Mouse (Mus musculus): ENCODE data around the gene Ube2l3. TPM values are rescaled to one million over a fixed set of nuclear protein-coding genes. Genes with fewer than 3 reads are reported as not detected.

Ube2l3 gene
- polyA plus RNA-seq, 1 experiment from 2014 or later = 349 TPM

GRCm38 (mm10) chr16:17209404-17209960 lies 7.0 kb upstream of the Ube2l3 start:
- DNase-seq (no peak), ATAC-seq (ENCODE audit: insufficient read depth) (peak; percentile 3)
- WGBS = 3% methylated on average over 37 of the region's 37 CpGs
- Histone ChIP-seq H3K27me3 (ENCODE audit: insufficient read depth, low read length) (peaks cover 33% of the 10 kb centered on the region), H3K36me3 (ENCODE audit: insufficient read depth) (no peaks in the 10 kb centered on the region), H3K9me3 (ENCODE audit: low read depth, low read length) (no peaks in the 10 kb centered on the region), H3K4me1 (ENCODE audit: insufficient read depth) (0 out of 2 replicates have a peak, but pooled peaks cover 4% of the 10 kb centered on the region), H3K9ac (no peak overlapping the region), H3K27ac (ENCODE audit: low read depth) (no peak overlapping the region), H3K4me2 (peak overlapping the region; percentile 99), H3K4me3 (ENCODE audit: low read depth, low read length) (peak overlapping the region; percentile 53)
- no peak for TF ChIP-seq CTCF (IDR thresholded peaks at IDR 0.05; ENCODE audit: low read depth)

DNA sequence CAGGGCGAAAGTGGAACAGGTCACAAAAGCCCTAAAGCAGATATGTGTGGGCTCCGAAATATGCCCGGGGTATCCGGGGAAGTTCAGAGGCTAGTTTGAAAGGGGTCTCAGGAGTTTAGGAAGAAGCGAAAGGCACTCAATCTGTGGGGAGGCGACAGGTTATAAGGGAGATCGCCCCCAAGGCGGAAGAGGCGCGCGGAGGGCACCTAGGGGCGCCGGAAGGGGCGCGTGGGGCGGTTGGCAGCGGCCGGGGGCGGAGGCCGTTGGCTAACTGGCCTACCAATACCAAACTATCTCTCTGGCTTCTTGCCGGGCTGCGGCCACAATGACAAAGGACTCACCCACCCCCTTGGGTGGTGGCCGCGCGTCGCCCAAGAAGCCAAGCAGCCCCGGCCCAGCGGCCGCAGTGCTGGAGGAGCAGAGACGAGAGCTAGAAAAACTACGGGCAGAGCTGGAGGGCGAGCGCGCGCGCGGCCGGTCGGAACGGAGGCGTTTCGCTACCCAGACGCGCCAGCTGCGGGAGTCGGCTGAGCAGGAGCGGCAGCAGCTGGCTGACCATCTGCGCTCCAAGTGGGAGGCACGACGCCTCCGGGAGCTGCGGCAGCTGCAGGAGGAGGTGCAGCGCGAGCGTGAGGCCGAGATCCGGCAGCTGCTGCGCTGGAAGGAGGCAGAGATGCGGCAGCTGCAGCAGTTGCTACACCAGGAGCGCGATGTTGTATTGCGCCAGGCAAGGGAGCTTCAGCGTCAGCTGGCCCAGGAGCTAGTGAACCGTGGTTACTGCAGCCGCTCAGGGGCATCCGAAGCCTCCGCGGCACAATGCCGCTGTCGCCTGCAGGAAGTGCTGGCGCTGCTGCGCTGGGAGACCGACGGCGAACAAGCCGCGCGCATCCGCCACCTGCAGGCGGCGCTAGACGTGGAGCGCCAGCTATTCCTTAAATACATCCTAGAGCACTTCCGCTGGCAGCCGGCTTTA lies 6.2 kb upstream of the Ube2l3 start, which contains the start of gene Rimbp3:
Gene Rimbp3 (plus strand): TSS at position 215 of the 973 bp plus-strand sequence.
- Histone ChIP-seq H3K27me3 (ENCODE audit: insufficient read depth, low read length) (peaks cover 33% of the 10 kb centered on the region), H3K27ac (ENCODE audit: low read depth) (no peak within 1 kb of the TSS)
- WGBS = under 1% methylated on average over 85 of the region's 85 CpGs

DNA sequence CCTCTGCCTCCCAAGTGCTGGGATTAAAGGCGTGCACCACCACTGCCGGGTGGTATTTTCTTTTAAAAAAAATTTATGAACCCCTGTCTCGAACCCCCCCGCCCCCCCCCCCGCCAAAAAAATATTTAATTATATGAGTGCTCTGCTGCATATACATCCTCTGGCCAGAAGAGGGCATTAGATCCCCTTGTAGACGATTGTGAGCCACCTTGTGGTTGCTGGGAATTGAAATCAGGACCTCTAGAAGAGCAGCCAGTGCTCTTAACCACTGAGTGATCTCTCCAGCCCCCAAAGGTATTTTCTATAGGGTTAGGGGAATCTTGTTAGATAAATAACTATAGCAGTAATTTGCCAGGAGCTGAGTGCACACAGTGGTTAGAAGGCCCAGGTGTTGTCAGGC lies 2.5 kb upstream of the Ube2l3 start:
- H3K9me3 ChIP-seq (ENCODE audit: low read depth, low read length) = no peaks in the 10 kb centered on the region
- no peak overlapping the region for H3K4me3 ChIP-seq (ENCODE audit: low read depth, low read length)
- 4% methylated on average over 6 of the region's 6 CpGs for WGBS
- peaks cover 21% of the 10 kb centered on the region for H3K27me3 ChIP-seq (ENCODE audit: insufficient read depth, low read length)
- no peak overlapping the region for H3K4me2 ChIP-seq
- DNase-seq (peak; percentile 75), ATAC-seq (ENCODE audit: insufficient read depth) (no peak)
- no peak overlapping the region for H3K9ac ChIP-seq
- no peak overlapping the region for H3K27ac ChIP-seq (ENCODE audit: low read depth)
- H3K36me3 ChIP-seq (ENCODE audit: insufficient read depth) = no peaks in the 10 kb centered on the region
- peaks cover 2% of the 10 kb centered on the region; the same call in 1 of the 2 replicates for H3K4me1 ChIP-seq (ENCODE audit: insufficient read depth)
- peak; percentile 74 for TF ChIP-seq CTCF (IDR thresholded peaks at IDR 0.05; ENCODE audit: low read depth)

More for the DNA sequence above, 6.2 kb upstream of the Ube2l3 start, which contains the start of gene Rimbp3:
- DNase-seq (peak; percentile 95), ATAC-seq (ENCODE audit: insufficient read depth) (peak; percentile 84)
- Histone ChIP-seq H3K4me3 (ENCODE audit: low read depth, low read length) (peak within 1 kb of the TSS; percentile 53), H3K4me1 (ENCODE audit: insufficient read depth) (0 out of 2 replicates have a peak, but pooled peaks cover 4% of the 10 kb centered on the region), H3K36me3 (ENCODE audit: insufficient read depth) (no peaks in the 10 kb centered on the region), H3K4me2 (peak within 1 kb of the TSS; percentile 99), H3K9ac (peak within 1 kb of the TSS; percentile 48), H3K9me3 (ENCODE audit: low read depth, low read length) (no peaks in the 10 kb centered on the region)
- peak; percentile 85 for TF ChIP-seq CTCF (IDR thresholded peaks at IDR 0.05; ENCODE audit: low read depth)

DNA sequence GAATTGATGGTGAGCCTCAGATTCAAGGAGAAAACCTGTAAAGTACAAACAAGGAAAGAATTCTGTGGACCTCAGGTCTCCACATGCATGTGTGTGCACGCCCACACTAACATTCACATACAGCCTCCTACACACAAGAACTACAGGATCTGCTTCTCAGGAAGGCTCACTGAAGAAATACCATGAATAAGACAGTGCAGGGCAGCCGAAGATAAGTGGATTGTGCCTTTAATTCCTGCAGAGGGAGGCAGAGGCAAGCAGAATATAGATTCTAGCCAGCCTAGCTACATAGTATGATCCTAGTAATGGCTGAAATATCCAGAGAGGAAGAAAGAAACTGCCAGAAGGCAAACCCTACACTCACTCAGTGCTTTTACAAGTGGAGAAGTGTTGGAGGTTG lies 472 bp downstream of the Ube2l3 start:
- peaks cover 4% of the 10 kb centered on the region; the same call in 1 of the 2 replicates for H3K4me1 ChIP-seq (ENCODE audit: insufficient read depth)
- no peak overlapping the region for H3K27ac ChIP-seq (ENCODE audit: low read depth)
- ATAC-seq (ENCODE audit: insufficient read depth) = peak; percentile 51
- TF ChIP-seq CTCF (IDR thresholded peaks at IDR 0.05; ENCODE audit: low read depth) = peak; percentile 58
- peaks cover 7% of the 10 kb centered on the region; the same call in 1 of the 2 replicates for H3K36me3 ChIP-seq (ENCODE audit: insufficient read depth)
- H3K9me3 ChIP-seq (ENCODE audit: low read depth, low read length) = no peaks in the 10 kb centered on the region
- H3K27me3 ChIP-seq (ENCODE audit: insufficient read depth, low read length) = peaks cover 7% of the 10 kb centered on the region; the same call in 1 of the 2 replicates
- WGBS = 51% methylated on average over 2 of the region's 2 CpGs
- no peak overlapping the region for H3K9ac ChIP-seq
- DNase-seq = peak; percentile 68
- H3K4me3 ChIP-seq (ENCODE audit: low read depth, low read length) = peak overlapping the region; percentile 100; the same call in 1 of the 2 replicates
- no peak overlapping the region for H3K4me2 ChIP-seq

- Histone ChIP-seq H3K4me1 (ENCODE audit: insufficient read depth) (peaks cover 4% of the 10 kb centered on the region; the same call in 1 of the 2 replicates), H3K4me3 (ENCODE audit: low read depth, low read length) (peak overlapping the region; percentile 100), H3K27me3 (ENCODE audit: insufficient read depth, low read length) (0 out of 2 replicates have a peak, but pooled peaks cover under 1% of the 10 kb centered on the region), H3K36me3 (ENCODE audit: insufficient read depth) (peaks cover 9% of the 10 kb centered on the region; the same call in 1 of the 2 replicates), H3K27ac (ENCODE audit: low read depth) (peak overlapping the region; percentile 88), H3K4me2 (peak overlapping the region; percentile 92), H3K9ac (peak overlapping the region; percentile 100), H3K9me3 (ENCODE audit: low read depth, low read length) (no peaks in the 10 kb centered on the region)
- ATAC-seq (ENCODE audit: insufficient read depth) (peak; percentile 86), DNase-seq (peak; percentile 93)
- TF ChIP-seq CTCF (IDR thresholded peaks at IDR 0.05; ENCODE audit: low read depth) = no peak
- WGBS = under 1% methylated on average over 72 of the region's 72 CpGs
Observed at GRCm38 (mm10) chr16:17200953-17201707, 1.3 kb downstream of the Ube2l3 start.

GRCm38 (mm10) chr16:17200121-17200952 lies 2.1 kb downstream of the Ube2l3 start:
- Histone ChIP-seq H3K4me2 (peak overlapping the region; percentile 92), H3K9me3 (ENCODE audit: low read depth, low read length) (no peaks in the 10 kb centered on the region), H3K27ac (ENCODE audit: low read depth) (peak overlapping the region; percentile 88), H3K4me1 (ENCODE audit: insufficient read depth) (peaks cover 4% of the 10 kb centered on the region; the same call in 1 of the 2 replicates), H3K27me3 (ENCODE audit: insufficient read depth, low read length) (no peaks in the 10 kb centered on the region), H3K36me3 (ENCODE audit: insufficient read depth) (peaks cover 9% of the 10 kb centered on the region; the same call in 1 of the 2 replicates), H3K4me3 (ENCODE audit: low read depth, low read length) (peak overlapping the region; percentile 100), H3K9ac (peak overlapping the region; percentile 100)
- TF ChIP-seq CTCF (IDR thresholded peaks at IDR 0.05; ENCODE audit: low read depth) = no peak
- ATAC-seq (ENCODE audit: insufficient read depth) (no peak), DNase-seq (peak; percentile 39)
- WGBS = 3% methylated on average over 24 of the region's 24 CpGs
